Comparison of ENCODE assay signal across 25 mouse cellular contexts in genomic region chr9:65353251-65353650, GRCm38 (mm10). TPM values are rescaled to one million over a fixed set of nuclear protein-coding genes. Genes with fewer than 3 reads are reported as not detected.
A peak's percentile ranks its signal among the peaks of the same experiment; 100 is the strongest.
DNase-seq lines count a peak whose midpoint lies in the region; ATAC-seq and TF ChIP-seq lines count a peak whose summit lies in the region.
"Had no signal": no experiment of that assay in that cellular context is flagged by ENCODE, and none has a peak within 500 bp of the region (broad histone marks: within the 10 kb centered on the region; RNA-seq: fewer than 3 reads in every experiment).

No protein-coding gene starts in this region.

- TF ChIP-seq CTCF in heart, adult 2 months (IDR thresholded peaks at IDR 0.05): no peak

- H3K4me2 ChIP-seq in embryonic facial prominence, embryonic 13.5 days: no peak overlapping the region
- H3K4me2 ChIP-seq in heart, embryonic 13.5 days: no peak overlapping the region
- H3K4me2 ChIP-seq in midbrain, embryonic 13.5 days (replicated peaks): no peak overlapping the region
- H3K4me2 ChIP-seq: forebrain, embryonic 13.5 days; heart, embryonic 12.5 days; hindbrain, embryonic 12.5 days; hindbrain, embryonic 15.5 days had no signal

- DNase-seq in embryonic facial prominence, embryonic 10.5 days (ENCODE audit: low spot score): no peak
- no peak for DNase-seq in heart, adult 2 months
- DNase-seq in 416B (ENCODE audit: low read depth): peak; percentile 55
- DNase-seq: adrenal gland, postnatal 10 days; cerebellum, adult 18-20 months; cerebellum, adult 9-11 months; cerebellum, postnatal 25 days; gastrocnemius, adult 2 months; gastrocnemius, postnatal 14 days; heart, adult 18-20 months; heart, postnatal 14 days; kidney, adult 2 months had no signal

- no peak for ATAC-seq in embryonic facial prominence, embryonic 13.5 days (ENCODE audit: insufficient number of reproducible peaks, insufficient read depth, low FRiP score, low TSS enrichment, low read depth)
- no peak for ATAC-seq in heart, embryonic 13.5 days (ENCODE audit: extremely low read depth, insufficient number of reproducible peaks, low FRiP score, low TSS enrichment)
- ATAC-seq in midbrain, embryonic 13.5 days: no peak
- ATAC-seq: forebrain, embryonic 13.5 days; forebrain, embryonic 16.5 days; intestine, postnatal 0 days; Patski had no signal

- H3K27ac ChIP-seq in embryonic facial prominence, embryonic 13.5 days: no peak overlapping the region
- no peak overlapping the region for H3K27ac ChIP-seq in embryonic facial prominence, embryonic 10.5 days (replicated peaks)
- H3K27ac ChIP-seq in heart, embryonic 13.5 days (replicated peaks): no peak overlapping the region
- H3K27ac ChIP-seq in heart, adult 2 months: no peak overlapping the region
- no peak overlapping the region for H3K27ac ChIP-seq in midbrain, embryonic 13.5 days
- H3K27ac ChIP-seq: forebrain, embryonic 10.5 days; forebrain, embryonic 13.5 days; gastrocnemius, adult 2 months; hindbrain, embryonic 12.5 days; hindbrain, embryonic 15.5 days had no signal

- TF ChIP-seq EP300 in heart, adult 2 months (IDR thresholded peaks at IDR 0.05; ENCODE audit: insufficient read depth, low read depth, low read length): no peak

- intact Hi-C loops in heart, adult 2 months (cut with DNase I): no loop called here

- H3K9ac ChIP-seq in embryonic facial prominence, embryonic 13.5 days: 0 out of 2 replicates have a peak overlapping the region, but pooled peaks have one; percentile 21
- H3K9ac ChIP-seq in heart, embryonic 13.5 days: peak overlapping the region; percentile 19; the same call in 1 of the 2 replicates
- H3K9ac ChIP-seq in heart, adult 2 months (ENCODE audit: low read depth, low read length): no peak overlapping the region
- H3K9ac ChIP-seq in midbrain, embryonic 13.5 days (replicated peaks): no peak overlapping the region
- H3K9ac ChIP-seq: forebrain, embryonic 13.5 days; heart, embryonic 12.5 days; hindbrain, embryonic 12.5 days; hindbrain, embryonic 15.5 days had no signal

- H3K4me3 ChIP-seq in embryonic facial prominence, embryonic 13.5 days: no peak overlapping the region
- H3K4me3 ChIP-seq in embryonic facial prominence, embryonic 10.5 days: no peak overlapping the region
- no peak overlapping the region for H3K4me3 ChIP-seq in heart, embryonic 13.5 days
- no peak overlapping the region for H3K4me3 ChIP-seq in heart, adult 2 months
- H3K4me3 ChIP-seq in midbrain, embryonic 13.5 days (replicated peaks): no peak overlapping the region
- H3K4me3 ChIP-seq: forebrain, embryonic 10.5 days; forebrain, embryonic 13.5 days; gastrocnemius, adult 2 months; heart, embryonic 12.5 days; hindbrain, embryonic 12.5 days; hindbrain, embryonic 15.5 days had no signal

- H3K79me2 ChIP-seq in heart, adult 2 months (replicated peaks; ENCODE audit: control insufficient read depth, insufficient read depth, low read length): 0 out of 2 replicates have a peak, but pooled peaks cover 2% of the 10 kb centered on the region

- H3K27me3 ChIP-seq in embryonic facial prominence, embryonic 13.5 days: no peaks in the 10 kb centered on the region
- H3K27me3 ChIP-seq in embryonic facial prominence, embryonic 10.5 days (replicated peaks; ENCODE audit: low read depth, poor library complexity, severe bottlenecking): no peaks in the 10 kb centered on the region
- H3K27me3 ChIP-seq in heart, embryonic 13.5 days (replicated peaks): no peaks in the 10 kb centered on the region
- no peaks in the 10 kb centered on the region for H3K27me3 ChIP-seq in heart, adult 2 months (ENCODE audit: control insufficient read depth, insufficient read depth, low read length)
- no peaks in the 10 kb centered on the region for H3K27me3 ChIP-seq in midbrain, embryonic 13.5 days
- H3K27me3 ChIP-seq: forebrain, embryonic 13.5 days; heart, embryonic 12.5 days; hindbrain, embryonic 12.5 days; hindbrain, embryonic 15.5 days; Patski had no signal

- no peaks in the 10 kb centered on the region for H3K9me3 ChIP-seq in embryonic facial prominence, embryonic 13.5 days
- no peaks in the 10 kb centered on the region for H3K9me3 ChIP-seq in embryonic facial prominence, embryonic 10.5 days
- H3K9me3 ChIP-seq in heart, embryonic 13.5 days: no peaks in the 10 kb centered on the region
- no peaks in the 10 kb centered on the region for H3K9me3 ChIP-seq in midbrain, embryonic 13.5 days
- H3K9me3 ChIP-seq: forebrain, embryonic 10.5 days; forebrain, embryonic 13.5 days; heart, embryonic 12.5 days; hindbrain, embryonic 12.5 days; hindbrain, embryonic 15.5 days had no signal

- H3K36me3 ChIP-seq in embryonic facial prominence, embryonic 13.5 days: peaks cover 40% of the 10 kb centered on the region
- H3K36me3 ChIP-seq in embryonic facial prominence, embryonic 10.5 days (replicated peaks): peaks cover 44% of the 10 kb centered on the region
- H3K36me3 ChIP-seq in heart, embryonic 13.5 days: peaks cover 42% of the 10 kb centered on the region
- H3K36me3 ChIP-seq in heart, adult 2 months (ENCODE audit: control insufficient read depth, insufficient read depth, low read length): peaks cover 7% of the 10 kb centered on the region; the same call in 1 of the 2 replicates
- H3K36me3 ChIP-seq in midbrain, embryonic 13.5 days: peaks cover 40% of the 10 kb centered on the region

- 90% methylated on average over 5 of the region's 5 CpGs for WGBS in embryonic facial prominence, embryonic 13.5 days
- 88% methylated on average over 5 of the region's 5 CpGs for WGBS in embryonic facial prominence, embryonic 10.5 days
- WGBS in heart, embryonic 13.5 days: 81% methylated on average over 5 of the region's 5 CpGs
- 73% methylated on average over 5 of the region's 5 CpGs for WGBS in heart, adult 2 months
- 91% methylated on average over 5 of the region's 5 CpGs for WGBS in midbrain, embryonic 13.5 days

- no peaks in the 10 kb centered on the region; the same call in 1 of the 2 replicates for H3K4me1 ChIP-seq in embryonic facial prominence, embryonic 13.5 days
- 0 out of 2 replicates have a peak, but pooled peaks cover 6% of the 10 kb centered on the region for H3K4me1 ChIP-seq in embryonic facial prominence, embryonic 10.5 days
- peaks cover 22% of the 10 kb centered on the region for H3K4me1 ChIP-seq in heart, embryonic 13.5 days
- peaks cover 2% of the 10 kb centered on the region for H3K4me1 ChIP-seq in heart, adult 2 months (ENCODE audit: control insufficient read depth, insufficient read depth, low read length)
- peaks cover 17% of the 10 kb centered on the region for H3K4me1 ChIP-seq in midbrain, embryonic 13.5 days (replicated peaks)

- no peak for TF ChIP-seq POLR2A in heart, adult 2 months (IDR thresholded peaks at IDR 0.05; ENCODE audit: insufficient read depth, low read depth, low read length)

RNA-seq across cellular contexts. Expression of gene Pdcd7, which starts 7.3 kb away (rescaled TPM):
- 10.4 and 10.6 TPM in 2 replicates for polyA plus RNA-seq in embryonic facial prominence, embryonic 13.5 days (2015; fragmentation: Nextera tagmentation; extraction: Ambion mirVana)
- 10.3 and 10.6 TPM in 2 replicates for polyA plus RNA-seq in embryonic facial prominence, embryonic 10.5 days (2016; fragmentation: Nextera tagmentation; extraction: Ambion mirVana)
- 5.3 and 5.9 TPM in 2 replicates for polyA plus RNA-seq in heart, embryonic 13.5 days (2015; fragmentation: Nextera tagmentation; extraction: Ambion mirVana)
- 10 to 100 TPM; 13.6 to 13.9 TPM for total RNA-seq in heart, adult 2 months (2021)
- polyA plus RNA-seq in heart, adult 2 months (2012; rRNA removed): 6.6 and 9.7 TPM in 2 replicates
- 7.5 and 7.6 TPM in 2 replicates for polyA plus RNA-seq in midbrain, embryonic 13.5 days (2015; fragmentation: Nextera tagmentation; extraction: Ambion mirVana)

RNA-seq across cellular contexts. Expression of gene Ubap1l, which starts 7.6 kb away (rescaled TPM):
- polyA plus RNA-seq in embryonic facial prominence, embryonic 13.5 days (2015; fragmentation: Nextera tagmentation; extraction: Ambion mirVana): 0.19 and 0.41 TPM in 2 replicates
- 0.38 and 0.66 TPM in 2 replicates for polyA plus RNA-seq in embryonic facial prominence, embryonic 10.5 days (2016; fragmentation: Nextera tagmentation; extraction: Ambion mirVana)
- 0.34 TPM in 1 of 2 replicates, not detected in the other for polyA plus RNA-seq in heart, embryonic 13.5 days (2015; fragmentation: Nextera tagmentation; extraction: Ambion mirVana)
- under 1 TPM in 1 of 2 experiments, not detected in 1; 0.18 TPM for total RNA-seq in heart, adult 2 months (2021)
- polyA plus RNA-seq in heart, adult 2 months (2012; rRNA removed): 0.15 and 0.18 TPM in 2 replicates
- 1.2 and 2.2 TPM in 2 replicates for polyA plus RNA-seq in midbrain, embryonic 13.5 days (2015; fragmentation: Nextera tagmentation; extraction: Ambion mirVana)
- total RNA-seq: common myeloid progenitor, adult 5-6 weeks; heart, adult 18-20 months; hematopoietic stem cell, adult 5-6 weeks had no signal

RNA-seq across cellular contexts. Expression of gene Kbtbd13, which starts 38.2 kb away (rescaled TPM):
- polyA plus RNA-seq in embryonic facial prominence, embryonic 13.5 days (2015; fragmentation: Nextera tagmentation; extraction: Ambion mirVana): 1.0 and 1.2 TPM in 2 replicates
- polyA plus RNA-seq in embryonic facial prominence, embryonic 10.5 days (2016; fragmentation: Nextera tagmentation; extraction: Ambion mirVana): 1.0 and 1.2 TPM in 2 replicates
- 1.7 and 2.3 TPM in 2 replicates for polyA plus RNA-seq in heart, embryonic 13.5 days (2015; fragmentation: Nextera tagmentation; extraction: Ambion mirVana)
- total RNA-seq in heart, adult 2 months (2021): 1 to 10 TPM; 2.1 to 2.6 TPM
- polyA plus RNA-seq in heart, adult 2 months (2012; rRNA removed): 2.4 and 4.0 TPM in 2 replicates
- polyA plus RNA-seq in midbrain, embryonic 13.5 days (2015; fragmentation: Nextera tagmentation; extraction: Ambion mirVana): 0.39 and 0.44 TPM in 2 replicates

RNA-seq across cellular contexts. Expression of gene Rasl12, which starts 45.1 kb away (rescaled TPM):
- 8.7 and 9.0 TPM in 2 replicates for polyA plus RNA-seq in embryonic facial prominence, embryonic 13.5 days (2015; fragmentation: Nextera tagmentation; extraction: Ambion mirVana)
- 7.6 and 8.3 TPM in 2 replicates for polyA plus RNA-seq in embryonic facial prominence, embryonic 10.5 days (2016; fragmentation: Nextera tagmentation; extraction: Ambion mirVana)
- polyA plus RNA-seq in heart, embryonic 13.5 days (2015; fragmentation: Nextera tagmentation; extraction: Ambion mirVana): 5.0 and 5.2 TPM in 2 replicates
- total RNA-seq in heart, adult 2 months (2021): 1 to 10 TPM; 7.2 to 8.3 TPM
- 19.8 and 20.5 TPM in 2 replicates for polyA plus RNA-seq in heart, adult 2 months (2012; rRNA removed)
- 6.2 TPM in 2 replicates for polyA plus RNA-seq in midbrain, embryonic 13.5 days (2015; fragmentation: Nextera tagmentation; extraction: Ambion mirVana)

RNA-seq across cellular contexts. Expression of gene Clpx, which starts 59.2 kb away (rescaled TPM):
- polyA plus RNA-seq in embryonic facial prominence, embryonic 13.5 days (2015; fragmentation: Nextera tagmentation; extraction: Ambion mirVana): 56.2 TPM in 2 replicates
- 48.3 and 50.9 TPM in 2 replicates for polyA plus RNA-seq in embryonic facial prominence, embryonic 10.5 days (2016; fragmentation: Nextera tagmentation; extraction: Ambion mirVana)
- polyA plus RNA-seq in heart, embryonic 13.5 days (2015; fragmentation: Nextera tagmentation; extraction: Ambion mirVana): 40.4 and 41.3 TPM in 2 replicates
- 100 to 1,000 TPM in 1 of 2 experiments, 10 to 100 TPM in 1; 98.8 to 114 TPM for total RNA-seq in heart, adult 2 months (2021)
- 18.0 and 32.2 TPM in 2 replicates for polyA plus RNA-seq in heart, adult 2 months (2012; rRNA removed)
- 42.5 and 44.1 TPM in 2 replicates for polyA plus RNA-seq in midbrain, embryonic 13.5 days (2015; fragmentation: Nextera tagmentation; extraction: Ambion mirVana)

Comparison
In these comparisons a context has a peak if more than half of its experiments do, and no peak if none do; other contexts are left out.
1. H3K9ac ChIP-seq: peak in embryonic facial prominence, embryonic 13.5 days (single experiment) and heart, embryonic 13.5 days (single experiment); none in heart, adult 2 months (single experiment) and midbrain, embryonic 13.5 days (single experiment).